Mouse (Mus musculus): Measurements from ENCODE around the gene Ces1e. TPM values are rescaled to one million over a fixed set of nuclear protein-coding genes. Genes with fewer than 3 reads are reported as not detected.

Ces1e gene
- 2.9 TPM for polyA plus RNA-seq (2014; fragmentation: Illumina TruSeq; extraction: RNeasy Lipid Tissue Mini Kit (QIAGEN cat#74804); ENCODE audit: low read depth, low replicate concordance)

GRCm38 (mm10) chr8:93229446-93229845, at the start of gene Ces1e:
Gene Ces1e, minus strand, starts transcription at chr8:93229619.

GRCm38 (mm10) chr8:93197685-93198525, 31.5 kb downstream of the Ces1e start, which contains the start of gene Ces1d:
Gene Ces1d, minus strand, starts transcription at chr8:93197838.

Other genes starting within 250 kb of the Ces1e start
- gene Ces1a, start 181.4 kb downstream of the Ces1e start, polyA plus RNA-seq (2014; fragmentation: Illumina TruSeq; extraction: RNeasy Lipid Tissue Mini Kit (QIAGEN cat#74804); ENCODE audit: low read depth, low replicate concordance): not detected
- gene Ces1b, start 149.6 kb downstream of the Ces1e start, polyA plus RNA-seq (2014; fragmentation: Illumina TruSeq; extraction: RNeasy Lipid Tissue Mini Kit (QIAGEN cat#74804); ENCODE audit: low read depth, low replicate concordance): 0.60 TPM
- gene Ces1c, start 98.3 kb downstream of the Ces1e start, polyA plus RNA-seq (2014; fragmentation: Illumina TruSeq; extraction: RNeasy Lipid Tissue Mini Kit (QIAGEN cat#74804); ENCODE audit: low read depth, low replicate concordance): not detected
- 640 TPM for gene Ces1d, start 31.8 kb downstream of the Ces1e start, polyA plus RNA-seq (2014; fragmentation: Illumina TruSeq; extraction: RNeasy Lipid Tissue Mini Kit (QIAGEN cat#74804); ENCODE audit: low read depth, low replicate concordance)
- gene Ces1f, start 50.1 kb upstream of the Ces1e start, polyA plus RNA-seq (2014; fragmentation: Illumina TruSeq; extraction: RNeasy Lipid Tissue Mini Kit (QIAGEN cat#74804); ENCODE audit: low read depth, low replicate concordance): 75.9 TPM
- not detected for gene Ces1g, start 107.7 kb upstream of the Ces1e start, polyA plus RNA-seq (2014; fragmentation: Illumina TruSeq; extraction: RNeasy Lipid Tissue Mini Kit (QIAGEN cat#74804); ENCODE audit: low read depth, low replicate concordance)
- not detected for gene Ces1h, start 150.1 kb upstream of the Ces1e start, polyA plus RNA-seq (2014; fragmentation: Illumina TruSeq; extraction: RNeasy Lipid Tissue Mini Kit (QIAGEN cat#74804); ENCODE audit: low read depth, low replicate concordance)

All from adipose tissue, adult 10 weeks (tissue).